Mouse (Mus musculus) limb, embryonic 14.5 days (tissue): ENCODE measurements at regions not wholly inside any gene's neighbourhood (a gene's known extent, or its start where the extent isn't known, plus 50 kb on each side); places are given as distances from the start of the nearest gene placed in this dataset.

Experiments
- ATAC-seq: fragments of 200-750 bp; cut with Nextera tagmentation; 2 replicates; pipeline ENCODE4 v1.8.0; 2017; ENCODE audit warnings: low read depth, moderate number of reproducible peaks, moderate TSS enrichment; ENCODE audit not compliant: low FRiP score
- DNase-seq: peaks from one replicate; pipeline ENCODE4 v3.0.0-alpha.2; 2015; ENCODE audit warnings: low spot score
- H3K27ac ChIP-seq: fragments of 300-500 bp; sonication (generic); replicated peaks from 2 replicates; pipeline ENCODE4 v1.5.1; 2014; ENCODE audit warnings: low read depth, mild to moderate bottlenecking, low read length, moderate library complexity, mixed read lengths
- H3K27me3 ChIP-seq: fragments of 300-500 bp; sonication (generic); 2 replicates; pipeline ENCODE4 v1.6.1; 2014; ENCODE audit warnings: low read length, mixed read lengths; ENCODE audit not compliant: control insufficient read depth, insufficient read depth
- H3K36me3 ChIP-seq: fragments of 300-500 bp; sonication (generic); 2 replicates; pipeline ENCODE4 v1.6.1; 2014; ENCODE audit warnings: mild to moderate bottlenecking, low read length, moderate library complexity, mixed read lengths; ENCODE audit not compliant: control insufficient read depth, insufficient read depth
- H3K4me1 ChIP-seq: fragments of 300-500 bp; sonication (generic); 2 replicates; pipeline ENCODE4 v1.6.1; 2014; ENCODE audit warnings: antibody characterized with exemption, low read length, mixed read lengths; ENCODE audit not compliant: control insufficient read depth, insufficient read depth
- H3K4me2 ChIP-seq: fragments of 300-500 bp; sonication (generic); replicated peaks from 2 replicates; pipeline ENCODE4 v1.6.1; 2014; ENCODE audit warnings: low read depth, mild to moderate bottlenecking, low read length, moderate library complexity; ENCODE audit not compliant: severe bottlenecking
- H3K4me3 ChIP-seq: fragments of 300-500 bp; sonication (generic); replicated peaks from 2 replicates; pipeline ENCODE4 v1.5.1; 2014; ENCODE audit warnings: low read length
- H3K9ac ChIP-seq: fragments of 300-500 bp; sonication (generic); 2 replicates; pipeline ENCODE4 v1.6.1; 2014; ENCODE audit warnings: mild to moderate bottlenecking, low read depth, low read length, moderate library complexity; ENCODE audit not compliant: severe bottlenecking
- H3K9me3 ChIP-seq: fragments of 300-500 bp; sonication (generic); 2 replicates; pipeline ENCODE4 v1.6.1; 2016; ENCODE audit warnings: low read length; ENCODE audit not compliant: control insufficient read depth
- POLR2A ChIP-seq: fragments of 200-500 bp; IDR thresholded peaks from 2 replicates; pipeline ENCODE4 v1.8.0; 2012; ENCODE audit warnings: inconsistent platforms, mild to moderate bottlenecking, moderate library complexity, borderline replicate concordance; ENCODE audit not compliant: insufficient read depth, insufficient read length; ENCODE audit errors: extremely low read depth
- whole genome bisulfite sequencing: fragments of 180-500 bp; shearing (Covaris S2); extraction: QIAGEN DNeasy Blood & Tissue Kit; methylation state at CpG from one replicate; pipeline ENCODE4 v1.1.7; 2014; 5-methylcytosine and 5-hydroxymethylcytosine counted together

DNA sequence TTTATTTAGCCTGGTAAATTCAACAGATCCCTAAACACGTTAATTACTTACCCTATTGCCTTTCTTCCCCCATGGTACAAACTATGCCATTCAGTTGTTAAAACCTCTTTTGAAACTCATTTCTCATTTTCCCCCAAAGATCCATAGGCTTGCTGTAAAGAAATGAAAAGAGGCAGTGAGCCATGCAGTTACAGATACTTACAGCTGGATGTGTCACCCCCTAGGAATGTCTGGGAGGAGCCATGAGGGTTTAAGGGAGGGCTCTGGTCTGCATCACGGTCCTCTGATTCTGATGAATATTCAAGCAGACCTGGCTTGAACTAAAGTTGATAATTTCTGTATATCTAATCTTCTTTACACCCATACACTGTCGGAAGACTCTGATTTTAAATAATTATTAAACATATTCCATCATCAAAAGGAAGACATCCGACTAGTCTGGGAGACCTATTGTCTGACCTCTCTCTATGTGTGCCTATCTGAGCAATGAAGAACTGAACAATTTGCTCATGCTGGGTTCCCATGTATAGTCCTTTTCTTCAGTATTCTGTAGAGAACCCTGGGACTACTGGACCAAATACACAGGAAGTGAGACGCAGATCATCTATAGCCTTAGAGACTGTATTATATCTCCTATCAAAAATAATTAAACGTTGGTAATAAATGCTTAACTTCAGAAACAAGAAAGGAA, 484.7 kb upstream of the Nectin3 start:
- Histone ChIP-seq H3K4me2 (no peak overlapping the region), H3K9ac (no peak overlapping the region), H3K27me3 (no peaks in the 10 kb centered on the region), H3K9me3 (no peaks in the 10 kb centered on the region), H3K4me3 (no peak overlapping the region), H3K36me3 (no peaks in the 10 kb centered on the region), H3K4me1 (no peaks in the 10 kb centered on the region), H3K27ac (no peak overlapping the region)
- no peak for ATAC-seq
- no peak for DNase-seq
- no peak for TF ChIP-seq POLR2A
- 71% methylated on average over 6 of the region's 6 CpGs for WGBS

DNA sequence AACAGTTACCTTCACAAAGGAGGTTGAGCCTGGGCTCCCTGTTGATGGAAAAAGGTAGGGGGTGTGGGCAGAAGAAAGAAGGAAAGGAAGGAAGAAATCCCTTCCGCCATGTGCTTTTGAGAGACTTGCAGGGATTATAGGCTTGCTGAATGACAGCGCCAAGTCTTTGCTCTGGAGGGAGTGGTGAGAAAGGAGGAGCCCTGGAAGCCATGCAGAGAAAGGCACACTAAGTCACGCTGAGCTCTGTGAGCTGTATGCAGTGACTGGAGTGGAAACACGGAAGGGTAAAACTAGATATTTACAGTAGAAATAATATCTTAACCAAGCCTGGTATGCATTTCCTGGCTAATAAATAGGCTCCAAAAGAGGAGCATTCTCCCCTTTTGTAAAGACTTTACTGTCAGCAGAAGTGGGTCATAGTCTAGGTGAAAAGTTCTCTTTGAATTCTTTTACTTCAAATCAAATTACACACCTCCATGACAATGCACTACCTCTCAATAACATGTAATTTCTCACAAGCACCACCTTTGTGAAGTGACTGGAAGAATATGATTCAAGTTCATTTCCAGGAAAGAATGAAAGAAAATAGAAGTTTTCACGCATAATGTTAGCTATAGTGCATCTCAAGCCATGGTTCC, 484.1 kb upstream of the Nectin3 start:
- Histone ChIP-seq H3K36me3 (no peaks in the 10 kb centered on the region), H3K9ac (no peak overlapping the region), H3K9me3 (no peaks in the 10 kb centered on the region), H3K4me1 (no peaks in the 10 kb centered on the region), H3K4me2 (no peak overlapping the region), H3K27me3 (no peaks in the 10 kb centered on the region), H3K27ac (no peak overlapping the region), H3K4me3 (no peak overlapping the region)
- ATAC-seq, result no peak
- WGBS, result 79% methylated on average over 5 of the region's 5 CpGs
- TF ChIP-seq POLR2A, result no peak
- no peak for DNase-seq

DNA sequence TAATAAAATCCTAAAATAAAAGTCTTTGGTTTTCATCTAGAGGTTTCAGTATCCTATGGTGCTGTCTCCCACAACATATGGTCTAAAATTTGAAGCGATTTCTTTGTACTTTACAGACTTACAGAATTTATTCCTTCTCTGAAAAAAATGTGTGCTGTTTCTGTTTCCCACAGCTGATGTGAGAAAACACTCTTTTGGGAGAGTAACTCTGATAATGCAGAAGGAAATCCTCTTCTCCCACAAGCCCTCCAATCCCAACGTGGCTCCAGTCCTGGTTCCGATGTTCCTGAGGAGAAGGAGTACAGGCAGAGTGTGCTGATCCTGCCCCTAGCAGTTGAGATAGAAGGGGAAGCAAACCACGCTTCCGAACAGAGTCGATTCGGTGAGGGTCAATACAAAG, 467.4 kb upstream of the Nectin3 start:
- no peak for DNase-seq
- Histone ChIP-seq H3K9me3 (no peaks in the 10 kb centered on the region), H3K4me1 (no peaks in the 10 kb centered on the region), H3K27ac (no peak overlapping the region), H3K4me3 (no peak overlapping the region), H3K36me3 (no peaks in the 10 kb centered on the region), H3K4me2 (no peak overlapping the region), H3K27me3 (no peaks in the 10 kb centered on the region), H3K9ac (no peak overlapping the region)
- ATAC-seq, result no peak
- WGBS, result 89% methylated on average over 7 of the region's 7 CpGs
- no peak for TF ChIP-seq POLR2A

DNA sequence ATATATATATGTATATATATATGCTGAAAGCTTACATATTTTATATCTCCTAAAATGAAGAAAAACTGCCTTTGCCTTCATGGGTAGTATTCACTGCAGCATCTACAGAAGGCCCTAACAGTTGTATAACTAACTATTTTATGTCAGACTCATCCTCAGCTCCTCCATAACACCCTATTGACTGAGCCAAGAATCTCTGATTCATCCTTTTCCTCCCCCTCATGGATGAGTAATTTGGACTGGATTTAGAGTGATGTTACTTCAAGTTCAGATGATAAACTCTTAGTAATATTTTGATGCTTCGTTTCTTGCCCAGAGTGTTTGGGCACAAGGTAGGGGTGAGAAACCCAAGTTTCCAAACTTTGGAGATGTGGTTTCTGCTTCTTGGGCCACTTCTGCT, 458.7 kb upstream of the Nectin3 start:
- DNase-seq, result no peak
- Histone ChIP-seq H3K36me3 (no peaks in the 10 kb centered on the region), H3K4me3 (no peak overlapping the region), H3K27me3 (no peaks in the 10 kb centered on the region), H3K9ac (no peak overlapping the region), H3K4me2 (no peak overlapping the region), H3K4me1 (no peaks in the 10 kb centered on the region), H3K9me3 (no peaks in the 10 kb centered on the region), H3K27ac (no peak overlapping the region)
- TF ChIP-seq POLR2A, result no peak
- ATAC-seq, result no peak
- WGBS, result 81% methylated on average over 1 of the region's 1 CpGs

DNA sequence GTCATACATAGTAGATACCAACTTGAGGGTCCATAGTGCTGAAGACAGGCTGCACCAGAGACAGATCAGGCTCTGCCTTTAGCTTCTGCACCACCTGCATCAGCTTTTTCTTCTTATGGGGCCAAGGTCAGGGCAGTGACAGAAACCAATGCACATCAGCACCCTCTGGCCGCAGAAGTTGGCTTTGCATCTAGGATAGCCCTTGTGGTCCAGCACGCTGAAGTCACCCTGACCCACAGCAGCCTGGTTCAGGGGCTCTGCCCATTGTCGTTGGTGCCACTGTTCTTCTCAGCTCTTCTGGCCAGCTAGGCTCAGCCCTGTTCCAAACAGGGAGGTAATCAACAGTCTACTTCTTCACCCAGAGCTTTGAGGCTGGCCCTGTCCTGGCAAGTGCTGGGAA, 427.7 kb upstream of the Nectin3 start:
- no peak overlapping the region for H3K4me3 ChIP-seq
- DNase-seq (no peak), ATAC-seq (no peak)
- H3K9me3 ChIP-seq, result no peaks in the 10 kb centered on the region
- no peaks in the 10 kb centered on the region for H3K4me1 ChIP-seq
- no peaks in the 10 kb centered on the region for H3K27me3 ChIP-seq
- H3K9ac ChIP-seq, result no peak overlapping the region
- no peaks in the 10 kb centered on the region for H3K36me3 ChIP-seq
- no peak overlapping the region for H3K27ac ChIP-seq
- WGBS, result 65% methylated on average over 3 of the region's 3 CpGs
- no peak overlapping the region for H3K4me2 ChIP-seq
- no peak for TF ChIP-seq POLR2A
